Mouse (Mus musculus): ENCODE measurements around the gene Babam2. TPM values are rescaled to one million over a fixed set of nuclear protein-coding genes. Genes with fewer than 3 reads are reported as not detected.

Gene Babam2
- polyA plus RNA-seq, 1 experiment from 2014 or later: 45.9 TPM

- H3K9me3 ChIP-seq (ENCODE audit: control insufficient read depth, low read length): no peaks in the 10 kb centered on the region
- no peak overlapping the region for H3K4me2 ChIP-seq
- DNase-seq (ENCODE audit: low spot score, missing footprints): no peak
- H3K4me1 ChIP-seq (ENCODE audit: control insufficient read depth, insufficient read depth, low read length): no peaks in the 10 kb centered on the region
- H3K4me3 ChIP-seq (ENCODE audit: low read depth, low read length): no peak overlapping the region
- no peaks in the 10 kb centered on the region for H3K36me3 ChIP-seq (ENCODE audit: control insufficient read depth, insufficient read depth, low read length)
- no peak overlapping the region for H3K27ac ChIP-seq (ENCODE audit: low read depth, low read length)
- no peak overlapping the region for H3K9ac ChIP-seq (ENCODE audit: low read length)
- no peaks in the 10 kb centered on the region for H3K27me3 ChIP-seq (ENCODE audit: control insufficient read depth, insufficient read depth, low read length)
- 47% methylated on average over 3 of the region's 3 CpGs for WGBS
- no peak for ATAC-seq (ENCODE audit: low FRiP score)
These were observed 35.3 kb downstream of the Babam2 start for GRCm38 (mm10) chr5:31732644-31733338.

DNA sequence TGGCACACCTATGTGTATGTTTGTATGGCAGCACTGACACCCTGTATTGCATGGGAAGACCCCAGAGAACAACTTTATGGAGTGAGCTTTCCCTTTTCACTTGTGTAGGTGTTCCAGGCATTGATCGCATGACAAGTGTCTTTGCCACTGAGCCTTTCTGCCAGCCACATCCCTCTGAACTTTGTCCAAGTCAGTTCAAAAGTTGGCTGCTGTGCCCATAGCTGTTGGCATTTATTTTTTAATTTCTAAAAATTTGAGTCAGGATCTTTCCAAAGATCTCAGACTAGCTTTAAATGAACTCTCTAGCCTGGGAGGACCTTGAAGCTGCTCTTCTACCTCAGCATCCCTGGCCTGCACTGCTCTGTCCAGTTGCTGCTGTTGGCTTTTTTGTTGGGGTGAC, 44.4 kb downstream of the Babam2 start:
- Histone ChIP-seq H3K27me3 (ENCODE audit: control insufficient read depth, insufficient read depth, low read length) (no peaks in the 10 kb centered on the region), H3K27ac (ENCODE audit: low read depth, low read length) (no peak overlapping the region), H3K9me3 (ENCODE audit: control insufficient read depth, low read length) (no peaks in the 10 kb centered on the region), H3K4me1 (ENCODE audit: control insufficient read depth, insufficient read depth, low read length) (no peaks in the 10 kb centered on the region), H3K4me3 (ENCODE audit: low read depth, low read length) (no peak overlapping the region), H3K9ac (ENCODE audit: low read length) (no peak overlapping the region), H3K4me2 (no peak overlapping the region), H3K36me3 (ENCODE audit: control insufficient read depth, insufficient read depth, low read length) (no peaks in the 10 kb centered on the region)
- DNase-seq (ENCODE audit: low spot score, missing footprints): no peak
- WGBS: 87% methylated on average over 1 of the region's 1 CpGs
- ATAC-seq (ENCODE audit: low FRiP score): no peak

GRCm38 (mm10) chr5:31742521-31743031, 45.1 kb downstream of the Babam2 start:
- DNase-seq (ENCODE audit: low spot score, missing footprints) (no peak), ATAC-seq (ENCODE audit: low FRiP score) (no peak)
- Histone ChIP-seq H3K9me3 (ENCODE audit: control insufficient read depth, low read length) (no peaks in the 10 kb centered on the region), H3K4me1 (ENCODE audit: control insufficient read depth, insufficient read depth, low read length) (no peaks in the 10 kb centered on the region), H3K27me3 (ENCODE audit: control insufficient read depth, insufficient read depth, low read length) (no peaks in the 10 kb centered on the region), H3K4me2 (no peak overlapping the region), H3K27ac (ENCODE audit: low read depth, low read length) (no peak overlapping the region), H3K9ac (ENCODE audit: low read length) (no peak overlapping the region), H3K36me3 (ENCODE audit: control insufficient read depth, insufficient read depth, low read length) (no peaks in the 10 kb centered on the region), H3K4me3 (ENCODE audit: low read depth, low read length) (no peak overlapping the region)
- WGBS: 66% methylated on average over 4 of the region's 4 CpGs

- Histone ChIP-seq H3K4me3 (ENCODE audit: low read depth, low read length) (no peak overlapping the region), H3K9ac (ENCODE audit: low read length) (no peak overlapping the region), H3K36me3 (ENCODE audit: control insufficient read depth, insufficient read depth, low read length) (no peaks in the 10 kb centered on the region), H3K4me1 (ENCODE audit: control insufficient read depth, insufficient read depth, low read length) (peaks cover 3% of the 10 kb centered on the region; the same call in 1 of the 2 replicates), H3K4me2 (no peak overlapping the region), H3K27ac (ENCODE audit: low read depth, low read length) (no peak overlapping the region), H3K9me3 (ENCODE audit: control insufficient read depth, low read length) (no peaks in the 10 kb centered on the region), H3K27me3 (ENCODE audit: control insufficient read depth, insufficient read depth, low read length) (no peaks in the 10 kb centered on the region)
- no peak for DNase-seq (ENCODE audit: low spot score, missing footprints)
- no peak for ATAC-seq (ENCODE audit: low FRiP score)
These were observed 51.9 kb downstream of the Babam2 start for GRCm38 (mm10) chr5:31749401-31749800.

DNA sequence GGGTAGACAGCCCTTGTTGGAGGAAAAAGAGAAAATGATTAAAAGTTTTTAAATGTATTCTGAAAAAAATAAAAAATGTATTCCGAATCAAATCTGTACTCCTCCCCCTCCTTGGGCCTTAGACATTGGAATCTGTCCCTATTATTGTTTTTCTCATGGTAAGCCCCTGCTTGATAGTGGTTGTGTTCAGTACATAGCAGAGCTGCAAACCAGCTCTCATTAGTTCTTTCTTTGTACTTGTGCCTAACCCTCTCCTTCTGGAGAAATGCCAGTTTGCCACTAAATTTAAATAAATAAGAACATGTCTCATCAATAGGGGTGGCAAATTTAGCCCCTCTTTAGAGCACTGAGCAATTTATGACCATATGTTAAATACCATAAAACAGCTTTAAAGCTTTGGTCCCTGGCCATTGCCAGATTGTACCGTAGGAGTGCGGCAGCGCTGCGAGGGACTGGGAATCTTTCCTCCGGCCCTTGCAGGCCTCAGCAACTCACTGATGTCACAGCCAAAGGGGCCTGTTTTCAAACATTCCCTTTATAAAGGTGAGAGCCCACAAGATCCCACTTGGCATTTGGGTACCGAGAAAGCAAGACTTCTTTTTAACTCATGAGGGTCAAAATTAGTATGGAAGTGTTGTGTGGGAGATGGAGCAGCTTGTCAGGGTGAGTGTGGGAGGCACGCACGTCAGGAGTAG, 52.9 kb downstream of the Babam2 start:
- peaks cover 3% of the 10 kb centered on the region; the same call in 1 of the 2 replicates for H3K4me1 ChIP-seq (ENCODE audit: control insufficient read depth, insufficient read depth, low read length)
- DNase-seq (ENCODE audit: low spot score, missing footprints) (no peak), ATAC-seq (ENCODE audit: low FRiP score) (no peak)
- no peaks in the 10 kb centered on the region for H3K9me3 ChIP-seq (ENCODE audit: control insufficient read depth, low read length)
- H3K27me3 ChIP-seq (ENCODE audit: control insufficient read depth, insufficient read depth, low read length): no peaks in the 10 kb centered on the region
- H3K36me3 ChIP-seq (ENCODE audit: control insufficient read depth, insufficient read depth, low read length): no peaks in the 10 kb centered on the region
- WGBS: 89% methylated on average over 9 of the region's 9 CpGs
- no peak overlapping the region for H3K4me2 ChIP-seq
- H3K4me3 ChIP-seq (ENCODE audit: low read depth, low read length): no peak overlapping the region
- H3K27ac ChIP-seq (ENCODE audit: low read depth, low read length): no peak overlapping the region
- H3K9ac ChIP-seq (ENCODE audit: low read length): no peak overlapping the region

GRCm38 (mm10) chr5:31750955-31751354, 53.5 kb downstream of the Babam2 start:
- no peak overlapping the region for H3K4me3 ChIP-seq (ENCODE audit: low read depth, low read length)
- WGBS: 95% methylated on average over 4 of the region's 4 CpGs
- no peak for ATAC-seq (ENCODE audit: low FRiP score)

DNA sequence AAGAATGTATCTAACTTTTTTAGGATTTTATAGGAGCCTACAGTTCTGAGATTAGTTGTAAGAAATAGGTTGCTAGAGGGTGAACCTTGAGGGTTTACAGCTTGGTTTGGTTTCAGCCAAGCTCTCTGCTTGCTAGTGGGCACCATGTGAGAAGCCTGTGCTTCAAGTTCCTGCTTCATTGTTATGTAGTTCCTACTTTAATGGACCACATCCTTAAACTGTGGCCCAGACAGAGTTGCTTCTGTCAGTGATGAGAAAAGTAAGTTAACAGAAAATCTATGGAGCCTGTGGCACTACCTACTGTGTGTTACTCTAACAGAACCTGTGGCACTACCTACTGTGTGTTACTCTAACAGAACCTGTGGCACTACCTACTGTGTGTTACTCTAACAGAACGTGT, 57.1 kb downstream of the Babam2 start:
- ATAC-seq (ENCODE audit: low FRiP score) (no peak), DNase-seq (ENCODE audit: low spot score, missing footprints) (no peak)
- H3K27me3 ChIP-seq (ENCODE audit: control insufficient read depth, insufficient read depth, low read length): no peaks in the 10 kb centered on the region
- 85% methylated on average over 1 of the region's 1 CpGs for WGBS
- H3K36me3 ChIP-seq (ENCODE audit: control insufficient read depth, insufficient read depth, low read length): no peaks in the 10 kb centered on the region
- H3K9me3 ChIP-seq (ENCODE audit: control insufficient read depth, low read length): no peaks in the 10 kb centered on the region
- no peaks in the 10 kb centered on the region for H3K4me1 ChIP-seq (ENCODE audit: control insufficient read depth, insufficient read depth, low read length)
- no peak overlapping the region for H3K27ac ChIP-seq (ENCODE audit: low read depth, low read length)
- no peak overlapping the region for H3K4me2 ChIP-seq
- no peak overlapping the region for H3K9ac ChIP-seq (ENCODE audit: low read length)
- no peak overlapping the region for H3K4me3 ChIP-seq (ENCODE audit: low read depth, low read length)

More at GRCm38 (mm10) chr5:31750955-31751354, 53.5 kb downstream of the Babam2 start:
- Histone ChIP-seq H3K4me1 (ENCODE audit: control insufficient read depth, insufficient read depth, low read length) (peaks cover 3% of the 10 kb centered on the region; the same call in 1 of the 2 replicates), H3K27ac (ENCODE audit: low read depth, low read length) (no peak overlapping the region), H3K9ac (ENCODE audit: low read length) (no peak overlapping the region), H3K9me3 (ENCODE audit: control insufficient read depth, low read length) (no peaks in the 10 kb centered on the region), H3K27me3 (ENCODE audit: control insufficient read depth, insufficient read depth, low read length) (no peaks in the 10 kb centered on the region), H3K4me2 (no peak overlapping the region), H3K36me3 (ENCODE audit: control insufficient read depth, insufficient read depth, low read length) (no peaks in the 10 kb centered on the region)
- DNase-seq (ENCODE audit: low spot score, missing footprints): no peak

DNA sequence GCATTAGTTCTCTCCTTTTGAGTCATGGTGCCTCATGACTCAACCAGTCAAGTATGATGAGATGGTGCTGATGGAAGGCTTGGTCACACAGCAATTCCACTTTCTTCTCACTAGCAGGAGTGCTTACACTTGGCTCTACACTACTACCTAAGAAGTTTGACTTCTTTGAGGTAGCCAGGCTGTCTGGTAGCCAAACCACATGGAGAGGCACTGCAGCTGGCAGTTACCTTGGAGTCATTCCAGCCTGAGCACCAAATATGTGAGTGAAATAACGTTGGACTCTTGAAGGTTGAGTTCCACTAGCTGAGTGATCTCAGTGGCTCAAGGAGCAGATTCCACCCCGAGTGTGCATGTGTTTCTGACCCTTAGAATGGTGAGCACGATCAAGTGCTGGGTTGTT, 57.8 kb downstream of the Babam2 start:
- ATAC-seq (ENCODE audit: low FRiP score) (no peak), DNase-seq (ENCODE audit: low spot score, missing footprints) (no peak)
- Histone ChIP-seq H3K9me3 (ENCODE audit: control insufficient read depth, low read length) (no peaks in the 10 kb centered on the region), H3K4me3 (ENCODE audit: low read depth, low read length) (no peak overlapping the region), H3K27ac (ENCODE audit: low read depth, low read length) (no peak overlapping the region), H3K9ac (ENCODE audit: low read length) (no peak overlapping the region), H3K27me3 (ENCODE audit: control insufficient read depth, insufficient read depth, low read length) (no peaks in the 10 kb centered on the region), H3K4me1 (ENCODE audit: control insufficient read depth, insufficient read depth, low read length) (no peaks in the 10 kb centered on the region), H3K4me2 (no peak overlapping the region), H3K36me3 (ENCODE audit: control insufficient read depth, insufficient read depth, low read length) (no peaks in the 10 kb centered on the region)
- 85% methylated on average over 3 of the region's 3 CpGs for WGBS

- 92% methylated on average over 9 of the region's 9 CpGs for WGBS
- Histone ChIP-seq H3K4me2 (no peak overlapping the region), H3K27ac (ENCODE audit: low read depth, low read length) (no peak overlapping the region), H3K9ac (ENCODE audit: low read length) (no peak overlapping the region), H3K4me3 (ENCODE audit: low read depth, low read length) (no peak overlapping the region), H3K9me3 (ENCODE audit: control insufficient read depth, low read length) (no peaks in the 10 kb centered on the region), H3K27me3 (ENCODE audit: control insufficient read depth, insufficient read depth, low read length) (no peaks in the 10 kb centered on the region), H3K4me1 (ENCODE audit: control insufficient read depth, insufficient read depth, low read length) (no peaks in the 10 kb centered on the region), H3K36me3 (ENCODE audit: control insufficient read depth, insufficient read depth, low read length) (no peaks in the 10 kb centered on the region)
- no peak for ATAC-seq (ENCODE audit: low FRiP score)
- no peak for DNase-seq (ENCODE audit: low spot score, missing footprints)
These were observed 61.0 kb downstream of the Babam2 start for GRCm38 (mm10) chr5:31758310-31759091.

All from midbrain, embryonic 11.5 days (tissue).